Mouse (Mus musculus): ENCODE measurements around the gene Kcng3. TPM values are rescaled to one million over a fixed set of nuclear protein-coding genes. Genes with fewer than 3 reads are reported as not detected.

Kcng3 gene
- polyA plus RNA-seq, 1 experiment from 2014 or later = not detected

DNA sequence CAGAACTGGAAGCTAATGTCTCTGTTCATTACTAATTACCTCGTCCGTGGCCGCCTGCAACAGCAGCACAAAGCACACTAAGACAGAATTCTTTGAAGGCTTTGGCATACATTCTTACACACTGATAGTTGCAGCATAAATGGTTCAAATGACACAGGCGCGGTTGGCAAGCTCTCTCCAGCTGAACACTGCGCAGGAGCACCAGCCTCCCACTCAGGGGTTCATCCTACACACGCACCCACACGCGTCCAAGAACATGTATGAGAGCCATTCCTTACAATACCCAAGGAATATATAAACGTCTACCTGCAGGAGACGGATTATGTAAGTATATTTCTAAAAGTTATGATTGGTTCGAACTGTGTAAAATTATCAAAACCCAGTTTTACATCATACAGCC, 30.7 kb downstream of the Kcng3 start:
- WGBS = 88% methylated on average over 12 of the region's 12 CpGs
- DNase-seq (ENCODE audit: low spot score) (no peak), ATAC-seq (ENCODE audit: low FRiP score, low TSS enrichment) (no peak)
- H3K4me1 ChIP-seq (replicated peaks; ENCODE audit: control insufficient read depth, insufficient read depth) = no peaks in the 10 kb centered on the region
- H3K4me2 ChIP-seq (replicated peaks; ENCODE audit: low read depth) = no peak overlapping the region
- no peaks in the 10 kb centered on the region for H3K36me3 ChIP-seq (ENCODE audit: control insufficient read depth, insufficient read depth, low read length)
- no peak for TF ChIP-seq CTCF (IDR thresholded peaks at IDR 0.05; ENCODE audit: low read depth)
- no peak for TF ChIP-seq EP300 (optimal IDR thresholded peaks at IDR 0.05)
- H3K4me3 ChIP-seq (ENCODE audit: low read depth, low read length) = no peak overlapping the region
- H3K9me3 ChIP-seq (ENCODE audit: control insufficient read depth, low read length) = no peaks in the 10 kb centered on the region
- H3K27ac ChIP-seq (replicated peaks) = no peak overlapping the region
- no peak overlapping the region for H3K9ac ChIP-seq (ENCODE audit: low read length)
- H3K27me3 ChIP-seq (ENCODE audit: control insufficient read depth, insufficient read depth, low read length) = no peaks in the 10 kb centered on the region

GRCm38 (mm10) chr17:83595966-83596365, 35.7 kb downstream of the Kcng3 start:
- WGBS = 52% methylated on average over 7 of the region's 7 CpGs
- Histone ChIP-seq H3K9ac (ENCODE audit: low read length) (no peak overlapping the region), H3K36me3 (ENCODE audit: control insufficient read depth, insufficient read depth, low read length) (no peaks in the 10 kb centered on the region), H3K27ac (replicated peaks) (no peak overlapping the region), H3K4me1 (replicated peaks; ENCODE audit: control insufficient read depth, insufficient read depth) (no peaks in the 10 kb centered on the region), H3K9me3 (ENCODE audit: control insufficient read depth, low read length) (no peaks in the 10 kb centered on the region), H3K27me3 (ENCODE audit: control insufficient read depth, insufficient read depth, low read length) (no peaks in the 10 kb centered on the region), H3K4me2 (replicated peaks; ENCODE audit: low read depth) (no peak overlapping the region), H3K4me3 (ENCODE audit: low read depth, low read length) (no peak overlapping the region)
- TF ChIP-seq CTCF (IDR thresholded peaks at IDR 0.05; ENCODE audit: low read depth) (no peak), EP300 (optimal IDR thresholded peaks at IDR 0.05) (no peak)
- no peak for DNase-seq (ENCODE audit: low spot score)
- ATAC-seq (ENCODE audit: low FRiP score, low TSS enrichment) = no peak

DNA sequence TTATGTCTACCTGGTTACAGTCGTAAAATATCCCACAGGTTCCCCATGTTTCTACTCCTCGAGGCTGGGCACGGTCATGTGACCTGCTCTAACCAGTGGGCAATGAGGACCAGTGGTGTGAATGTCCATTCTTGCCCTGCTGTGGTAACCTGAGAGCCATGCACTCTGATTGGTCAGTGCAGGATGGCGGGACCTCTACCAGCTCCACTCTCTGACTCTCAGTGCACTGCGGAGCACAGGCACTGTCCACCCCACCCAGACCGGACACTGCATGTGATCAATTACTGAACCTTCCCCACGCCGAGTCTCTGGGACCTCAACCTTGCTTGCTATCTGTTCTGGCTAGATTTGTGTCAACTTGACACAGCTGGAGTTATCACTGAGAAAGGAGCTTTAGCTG, 37.2 kb downstream of the Kcng3 start:
- no peak overlapping the region for H3K4me2 ChIP-seq (replicated peaks; ENCODE audit: low read depth)
- H3K4me1 ChIP-seq (replicated peaks; ENCODE audit: control insufficient read depth, insufficient read depth) = no peaks in the 10 kb centered on the region
- H3K9me3 ChIP-seq (ENCODE audit: control insufficient read depth, low read length) = no peaks in the 10 kb centered on the region
- WGBS = 72% methylated on average over 8 of the region's 8 CpGs
- H3K4me3 ChIP-seq (ENCODE audit: low read depth, low read length) = no peak overlapping the region
- no peak overlapping the region for H3K27ac ChIP-seq (replicated peaks)
- TF ChIP-seq EP300 (optimal IDR thresholded peaks at IDR 0.05) (no peak), CTCF (IDR thresholded peaks at IDR 0.05; ENCODE audit: low read depth) (no peak)
- no peaks in the 10 kb centered on the region for H3K36me3 ChIP-seq (ENCODE audit: control insufficient read depth, insufficient read depth, low read length)
- H3K9ac ChIP-seq (ENCODE audit: low read length) = no peak overlapping the region
- H3K27me3 ChIP-seq (ENCODE audit: control insufficient read depth, insufficient read depth, low read length) = no peaks in the 10 kb centered on the region
- ATAC-seq (ENCODE audit: low FRiP score, low TSS enrichment) (no peak), DNase-seq (ENCODE audit: low spot score) (no peak)

DNA sequence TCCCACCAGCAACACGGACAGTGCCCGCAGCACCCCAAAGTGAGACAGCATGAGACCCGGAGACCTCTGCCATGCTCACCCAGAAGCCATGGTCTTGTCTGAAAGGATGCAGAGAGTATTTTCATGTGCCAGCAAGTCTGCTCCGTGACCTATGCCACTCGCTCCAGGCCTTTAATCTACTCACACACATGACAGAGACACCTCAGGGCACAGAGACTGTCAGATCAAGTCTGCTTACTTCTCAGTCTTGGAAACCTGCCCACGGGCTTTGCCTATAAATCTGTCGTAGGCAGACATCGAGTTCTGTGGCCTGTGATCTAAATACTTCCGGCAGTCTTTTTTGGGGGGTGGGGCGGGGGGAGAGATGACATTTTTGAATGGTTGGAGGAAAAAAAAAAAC, 38.3 kb downstream of the Kcng3 start:
- Histone ChIP-seq H3K4me1 (replicated peaks; ENCODE audit: control insufficient read depth, insufficient read depth) (no peaks in the 10 kb centered on the region), H3K9me3 (ENCODE audit: control insufficient read depth, low read length) (no peaks in the 10 kb centered on the region), H3K36me3 (ENCODE audit: control insufficient read depth, insufficient read depth, low read length) (no peaks in the 10 kb centered on the region), H3K27me3 (ENCODE audit: control insufficient read depth, insufficient read depth, low read length) (no peaks in the 10 kb centered on the region), H3K4me3 (ENCODE audit: low read depth, low read length) (no peak overlapping the region), H3K4me2 (replicated peaks; ENCODE audit: low read depth) (no peak overlapping the region), H3K9ac (ENCODE audit: low read length) (no peak overlapping the region), H3K27ac (replicated peaks) (no peak overlapping the region)
- ATAC-seq (ENCODE audit: low FRiP score, low TSS enrichment) (no peak), DNase-seq (ENCODE audit: low spot score) (no peak)
- WGBS = 60% methylated on average over 10 of the region's 10 CpGs
- TF ChIP-seq EP300 (optimal IDR thresholded peaks at IDR 0.05) (no peak), CTCF (IDR thresholded peaks at IDR 0.05; ENCODE audit: low read depth) (no peak)

DNA sequence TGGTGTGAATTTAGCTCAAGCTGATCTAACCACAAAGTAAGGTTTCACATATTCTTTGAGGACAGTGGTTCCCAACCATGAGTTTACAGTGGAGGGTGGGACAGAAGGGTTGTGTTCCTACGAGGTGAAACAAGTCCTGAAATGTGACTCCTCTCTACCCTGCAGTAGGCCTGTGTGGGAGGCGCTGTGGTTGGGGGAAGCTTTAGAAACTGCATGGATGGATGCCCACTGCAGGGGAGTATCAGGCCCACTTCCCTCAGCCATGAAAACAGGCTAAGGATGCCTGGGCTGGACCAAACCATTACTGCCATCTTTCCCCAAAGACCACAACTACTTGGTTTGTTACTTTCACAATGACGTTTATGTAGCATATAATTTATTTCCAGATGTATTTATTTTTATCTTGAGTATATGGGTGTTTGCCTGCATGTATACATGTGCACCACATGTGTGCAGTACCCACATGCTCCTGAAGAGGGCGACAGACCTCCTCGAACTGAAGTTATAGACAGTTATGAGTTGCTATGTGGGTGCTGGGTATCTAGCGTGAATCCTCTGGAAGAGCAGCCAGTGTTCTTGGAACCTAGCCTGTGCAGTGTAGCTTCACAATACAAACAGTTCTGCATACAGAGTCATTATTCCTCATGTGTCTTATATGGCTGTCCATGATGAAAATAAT, 42.9 kb downstream of the Kcng3 start:
- H3K9ac ChIP-seq (ENCODE audit: low read length) = no peak overlapping the region
- H3K4me3 ChIP-seq (ENCODE audit: low read depth, low read length) = no peak overlapping the region
- no peak overlapping the region for H3K27ac ChIP-seq (replicated peaks)
- no peaks in the 10 kb centered on the region for H3K4me1 ChIP-seq (replicated peaks; ENCODE audit: control insufficient read depth, insufficient read depth)
- H3K36me3 ChIP-seq (ENCODE audit: control insufficient read depth, insufficient read depth, low read length) = no peaks in the 10 kb centered on the region
- H3K9me3 ChIP-seq (ENCODE audit: control insufficient read depth, low read length) = no peaks in the 10 kb centered on the region
- DNase-seq (ENCODE audit: low spot score) = no peak
- WGBS = 87% methylated on average over 6 of the region's 6 CpGs
- H3K27me3 ChIP-seq (ENCODE audit: control insufficient read depth, insufficient read depth, low read length) = no peaks in the 10 kb centered on the region
- no peak overlapping the region for H3K4me2 ChIP-seq (replicated peaks; ENCODE audit: low read depth)
- TF ChIP-seq EP300 (optimal IDR thresholded peaks at IDR 0.05) = no peak
- TF ChIP-seq CTCF (IDR thresholded peaks at IDR 0.05; ENCODE audit: low read depth) = peak; percentile 40
- no peak for ATAC-seq (ENCODE audit: low FRiP score, low TSS enrichment)

DNA sequence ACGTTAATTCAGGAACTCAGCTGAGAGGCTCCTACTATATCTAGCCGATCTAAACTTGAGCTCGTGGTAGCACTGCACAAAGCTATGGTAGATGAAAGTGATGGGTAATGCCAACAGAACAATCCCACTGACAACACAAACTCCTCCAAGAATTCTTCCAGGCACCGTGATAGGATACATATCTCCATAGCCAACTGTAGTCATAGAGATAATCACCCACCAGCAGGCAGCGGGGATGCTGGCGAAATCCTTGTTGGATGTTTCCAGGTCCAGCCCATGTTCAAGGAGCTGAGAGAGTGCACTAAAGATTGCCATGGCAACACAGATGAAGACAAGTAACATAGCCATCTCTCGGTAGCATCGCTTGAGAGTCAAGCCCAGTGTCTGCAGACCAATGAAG, 44.0 kb downstream of the Kcng3 start:
- no peak overlapping the region for H3K4me3 ChIP-seq (ENCODE audit: low read depth, low read length)
- no peak for DNase-seq (ENCODE audit: low spot score)
- 88% methylated on average over 8 of the region's 8 CpGs for whole genome bisulfite sequencing

More for the DNA sequence above, 44.0 kb downstream of the Kcng3 start:
- Histone ChIP-seq H3K27me3 (ENCODE audit: control insufficient read depth, insufficient read depth, low read length) (no peaks in the 10 kb centered on the region), H3K4me1 (replicated peaks; ENCODE audit: control insufficient read depth, insufficient read depth) (no peaks in the 10 kb centered on the region), H3K9me3 (ENCODE audit: control insufficient read depth, low read length) (no peaks in the 10 kb centered on the region), H3K36me3 (ENCODE audit: control insufficient read depth, insufficient read depth, low read length) (no peaks in the 10 kb centered on the region), H3K27ac (replicated peaks) (no peak overlapping the region), H3K4me2 (replicated peaks; ENCODE audit: low read depth) (no peak overlapping the region), H3K9ac (ENCODE audit: low read length) (no peak overlapping the region)
- no peak for TF ChIP-seq EP300 (optimal IDR thresholded peaks at IDR 0.05)
- no peak for TF ChIP-seq CTCF (IDR thresholded peaks at IDR 0.05; ENCODE audit: low read depth)
- ATAC-seq (ENCODE audit: low FRiP score, low TSS enrichment) = no peak
